Mouse (Mus musculus): Measurements from ENCODE around the gene Susd4. TPM values are rescaled to one million over a fixed set of nuclear protein-coding genes. Genes with fewer than 3 reads are reported as not detected.

Gene Susd4
- polyA plus RNA-seq, 1 experiment from 2014 or later: 22.1 TPM

GRCm38 (mm10) chr1:182792521-182793071 lies 28.9 kb downstream of the Susd4 start:
- Histone ChIP-seq H3K27me3 (no peaks in the 10 kb centered on the region), H3K9ac (no peak overlapping the region), H3K36me3 (ENCODE audit: poor library complexity, severe bottlenecking) (no peaks in the 10 kb centered on the region), H3K27ac (no peak overlapping the region), H3K9me3 (replicated peaks) (no peaks in the 10 kb centered on the region), H3K4me3 (no peak overlapping the region), H3K4me1 (peaks cover 15% of the 10 kb centered on the region), H3K4me2 (peak overlapping the region; percentile 22; the same call in 1 of the 2 replicates)
- 30% methylated on average over 16 of the region's 16 CpGs for WGBS
- 0 out of 2 replicates have a peak, but pooled peaks have one; percentile 22 for ATAC-seq

DNA sequence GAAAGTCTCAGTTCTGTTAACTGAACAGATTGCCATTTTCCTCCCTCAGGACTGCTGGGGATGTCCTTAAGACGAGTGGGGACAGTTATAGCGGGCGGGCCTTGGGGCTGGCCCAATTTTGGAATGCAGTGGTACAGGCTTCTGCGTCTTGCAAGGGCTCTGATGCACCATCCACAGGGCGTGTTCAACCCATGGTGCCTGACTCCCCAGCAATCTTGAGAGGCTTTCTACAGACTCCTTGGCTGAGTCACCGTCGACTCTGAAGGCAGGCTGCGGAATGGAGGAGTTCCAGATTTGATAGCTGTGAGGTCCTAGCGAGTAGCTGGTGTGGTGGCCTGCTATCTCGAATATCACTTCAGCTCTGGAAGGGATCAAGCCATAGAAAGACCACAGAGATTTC lies 30.6 kb downstream of the Susd4 start:
- Histone ChIP-seq H3K27ac (no peak overlapping the region), H3K9me3 (replicated peaks) (no peaks in the 10 kb centered on the region), H3K9ac (no peak overlapping the region), H3K4me2 (no peak overlapping the region), H3K27me3 (no peaks in the 10 kb centered on the region), H3K4me3 (no peak overlapping the region), H3K4me1 (peaks cover 17% of the 10 kb centered on the region), H3K36me3 (ENCODE audit: poor library complexity, severe bottlenecking) (no peaks in the 10 kb centered on the region)
- ATAC-seq: no peak
- WGBS: 91% methylated on average over 10 of the region's 10 CpGs

DNA sequence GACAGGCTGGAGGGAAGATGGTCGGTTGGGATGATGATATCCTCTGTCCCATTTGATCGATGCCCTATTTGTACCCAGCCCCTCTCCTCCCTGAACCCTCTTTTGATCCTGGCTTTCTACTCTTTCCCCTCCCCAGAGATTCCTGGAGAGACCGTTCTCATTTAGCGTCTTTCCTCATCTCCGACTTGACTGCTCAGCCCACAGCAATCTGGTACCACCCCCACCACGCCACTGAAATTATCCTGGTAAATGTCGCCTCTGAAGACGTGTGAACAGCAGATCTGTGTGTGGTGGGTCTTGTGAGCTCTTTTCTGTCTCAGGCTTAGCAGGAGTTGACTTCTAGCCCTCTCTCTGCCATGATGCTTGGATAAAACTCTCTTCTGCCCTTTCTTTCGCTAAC lies 31.0 kb downstream of the Susd4 start:
- Histone ChIP-seq H3K27ac (no peak overlapping the region), H3K4me1 (peaks cover 17% of the 10 kb centered on the region), H3K4me2 (no peak overlapping the region), H3K27me3 (no peaks in the 10 kb centered on the region), H3K36me3 (ENCODE audit: poor library complexity, severe bottlenecking) (no peaks in the 10 kb centered on the region), H3K4me3 (no peak overlapping the region), H3K9me3 (replicated peaks) (no peaks in the 10 kb centered on the region), H3K9ac (no peak overlapping the region)
- no peak for ATAC-seq
- 90% methylated on average over 9 of the region's 9 CpGs for WGBS

DNA sequence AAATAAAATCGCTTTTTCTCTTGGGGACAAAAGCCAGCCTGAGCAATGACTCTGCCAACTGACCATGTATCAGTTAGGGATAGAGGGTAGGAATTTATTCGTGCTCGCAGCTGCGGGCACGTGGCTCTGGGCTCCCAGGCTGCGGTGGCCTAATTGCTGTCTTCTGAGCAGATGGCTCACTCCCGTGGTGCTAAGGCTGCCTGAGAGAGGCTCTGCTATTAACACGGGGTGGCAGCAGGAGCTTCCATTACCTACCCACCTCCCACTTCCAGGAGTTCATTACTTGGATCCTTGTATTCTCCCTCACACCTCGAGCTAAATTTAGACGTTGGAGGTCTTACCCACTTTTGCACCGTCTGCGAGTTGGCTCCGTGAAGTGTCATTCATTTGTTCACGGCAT lies 33.4 kb downstream of the Susd4 start:
- Histone ChIP-seq H3K36me3 (ENCODE audit: poor library complexity, severe bottlenecking) (no peaks in the 10 kb centered on the region), H3K4me2 (no peak overlapping the region), H3K9me3 (replicated peaks) (no peaks in the 10 kb centered on the region), H3K4me3 (no peak overlapping the region), H3K9ac (no peak overlapping the region), H3K4me1 (peaks cover 16% of the 10 kb centered on the region), H3K27me3 (no peaks in the 10 kb centered on the region), H3K27ac (0 out of 2 replicates have a peak overlapping the region, but pooled peaks have one; percentile 4)
- WGBS: 66% methylated on average over 14 of the region's 14 CpGs
- ATAC-seq: peak; percentile 73

DNA sequence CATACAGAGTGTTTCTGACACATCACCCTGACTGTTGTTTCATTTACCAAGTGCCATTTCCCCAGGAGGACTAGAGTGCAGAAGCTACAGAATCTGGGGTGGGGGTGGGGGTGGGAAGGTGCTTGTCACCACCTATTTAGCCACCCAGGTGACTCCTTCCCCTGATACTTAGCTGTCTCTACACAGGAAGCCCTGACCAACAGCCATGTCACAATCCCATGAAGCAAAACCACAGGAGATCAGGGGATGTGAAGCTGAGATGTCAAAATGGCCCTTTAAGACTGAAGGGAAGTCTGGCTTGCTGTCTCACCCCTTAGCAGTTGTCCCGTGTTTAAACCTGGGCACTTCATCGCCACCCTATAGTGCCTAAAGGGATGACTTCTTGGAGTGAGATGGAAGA lies 37.9 kb downstream of the Susd4 start:
- Histone ChIP-seq H3K36me3 (ENCODE audit: poor library complexity, severe bottlenecking) (no peaks in the 10 kb centered on the region), H3K9me3 (replicated peaks) (no peaks in the 10 kb centered on the region), H3K27ac (no peak overlapping the region), H3K9ac (no peak overlapping the region), H3K4me1 (peaks cover 13% of the 10 kb centered on the region), H3K27me3 (no peaks in the 10 kb centered on the region), H3K4me2 (no peak overlapping the region), H3K4me3 (no peak overlapping the region)
- ATAC-seq: no peak
- 91% methylated on average over 2 of the region's 2 CpGs for WGBS

DNA sequence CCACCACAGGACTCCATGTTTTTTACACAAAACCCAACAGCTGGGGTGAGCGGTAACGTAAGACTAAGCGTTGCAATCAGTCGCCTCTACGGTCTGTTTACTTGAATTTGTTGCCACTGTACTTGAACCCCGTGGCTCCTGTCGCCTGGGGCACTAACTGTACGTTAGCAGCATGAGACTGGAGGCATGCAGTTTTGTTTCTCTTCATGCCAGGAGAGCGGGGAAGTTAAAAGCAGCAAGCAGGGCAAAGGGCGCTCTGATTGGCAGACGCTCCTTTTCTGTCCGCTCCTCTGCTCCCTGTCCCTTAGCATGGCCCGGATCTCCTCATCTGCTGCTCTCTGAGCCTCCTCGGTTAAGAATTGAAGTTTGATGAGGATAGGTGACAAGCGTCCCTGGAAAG lies 39.2 kb downstream of the Susd4 start:
- H3K4me1 ChIP-seq: peaks cover 4% of the 10 kb centered on the region; the same call in 1 of the 2 replicates
- no peaks in the 10 kb centered on the region for H3K9me3 ChIP-seq (replicated peaks)
- H3K27ac ChIP-seq: no peak overlapping the region
- no peak for ATAC-seq
- 76% methylated on average over 15 of the region's 15 CpGs for WGBS
- H3K4me3 ChIP-seq: no peak overlapping the region
- H3K36me3 ChIP-seq (ENCODE audit: poor library complexity, severe bottlenecking): no peaks in the 10 kb centered on the region
- no peak overlapping the region for H3K4me2 ChIP-seq
- H3K27me3 ChIP-seq: no peaks in the 10 kb centered on the region
- no peak overlapping the region for H3K9ac ChIP-seq

- H3K27me3 ChIP-seq: no peaks in the 10 kb centered on the region
- WGBS: 71% methylated on average over 7 of the region's 7 CpGs
- ATAC-seq: no peak
- no peak overlapping the region for H3K9ac ChIP-seq
- no peak overlapping the region for H3K27ac ChIP-seq
- H3K4me1 ChIP-seq: peaks cover 17% of the 10 kb centered on the region
- H3K4me2 ChIP-seq: no peak overlapping the region
- no peak overlapping the region for H3K4me3 ChIP-seq
- no peaks in the 10 kb centered on the region for H3K9me3 ChIP-seq (replicated peaks)
- H3K36me3 ChIP-seq (ENCODE audit: poor library complexity, severe bottlenecking): no peaks in the 10 kb centered on the region
Observed at GRCm38 (mm10) chr1:182813991-182814390, 50.3 kb downstream of the Susd4 start.

GRCm38 (mm10) chr1:182814566-182814965 lies 50.9 kb downstream of the Susd4 start:
- Histone ChIP-seq H3K4me1 (peaks cover 17% of the 10 kb centered on the region), H3K27ac (no peak overlapping the region), H3K4me3 (no peak overlapping the region), H3K27me3 (no peaks in the 10 kb centered on the region), H3K9me3 (replicated peaks) (no peaks in the 10 kb centered on the region), H3K9ac (no peak overlapping the region), H3K4me2 (no peak overlapping the region), H3K36me3 (ENCODE audit: poor library complexity, severe bottlenecking) (no peaks in the 10 kb centered on the region)
- WGBS: 92% methylated on average over 6 of the region's 6 CpGs
- ATAC-seq: no peak

DNA sequence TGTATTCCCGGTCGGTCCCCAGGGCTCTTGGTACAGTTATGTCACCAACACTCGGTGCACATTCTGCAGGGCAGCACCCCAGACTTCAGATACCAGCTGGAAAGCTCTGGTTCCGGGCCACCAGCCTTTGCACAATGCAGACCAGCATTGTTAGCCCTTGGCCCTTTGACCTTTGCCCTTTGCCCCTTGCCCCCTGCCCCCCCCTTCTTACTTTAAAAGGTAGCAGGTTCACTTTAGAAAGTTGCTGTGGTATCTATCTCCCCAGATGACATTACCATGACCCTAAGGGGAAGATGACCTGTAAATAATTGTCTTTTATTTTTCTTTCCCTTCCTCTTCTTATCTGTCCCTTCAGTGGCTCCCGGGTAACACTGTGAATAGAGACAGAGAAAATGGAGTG lies 53.4 kb downstream of the Susd4 start:
- Histone ChIP-seq H3K9ac (no peak overlapping the region), H3K4me1 (peaks cover 17% of the 10 kb centered on the region), H3K4me3 (no peak overlapping the region), H3K27ac (no peak overlapping the region), H3K36me3 (ENCODE audit: poor library complexity, severe bottlenecking) (no peaks in the 10 kb centered on the region), H3K4me2 (no peak overlapping the region), H3K9me3 (replicated peaks) (no peaks in the 10 kb centered on the region), H3K27me3 (no peaks in the 10 kb centered on the region)
- 61% methylated on average over 5 of the region's 5 CpGs for WGBS
- no peak for ATAC-seq

GRCm38 (mm10) chr1:182817624-182818023 lies 54.0 kb downstream of the Susd4 start:
- ATAC-seq: no peak
- 18% methylated on average over 6 of the region's 6 CpGs for WGBS
- Histone ChIP-seq H3K36me3 (ENCODE audit: poor library complexity, severe bottlenecking) (no peaks in the 10 kb centered on the region), H3K9me3 (replicated peaks) (no peaks in the 10 kb centered on the region), H3K4me1 (peaks cover 17% of the 10 kb centered on the region), H3K27me3 (no peaks in the 10 kb centered on the region), H3K27ac (peak overlapping the region; percentile 36; the same call in 1 of the 2 replicates), H3K4me2 (no peak overlapping the region), H3K9ac (no peak overlapping the region), H3K4me3 (no peak overlapping the region)

DNA sequence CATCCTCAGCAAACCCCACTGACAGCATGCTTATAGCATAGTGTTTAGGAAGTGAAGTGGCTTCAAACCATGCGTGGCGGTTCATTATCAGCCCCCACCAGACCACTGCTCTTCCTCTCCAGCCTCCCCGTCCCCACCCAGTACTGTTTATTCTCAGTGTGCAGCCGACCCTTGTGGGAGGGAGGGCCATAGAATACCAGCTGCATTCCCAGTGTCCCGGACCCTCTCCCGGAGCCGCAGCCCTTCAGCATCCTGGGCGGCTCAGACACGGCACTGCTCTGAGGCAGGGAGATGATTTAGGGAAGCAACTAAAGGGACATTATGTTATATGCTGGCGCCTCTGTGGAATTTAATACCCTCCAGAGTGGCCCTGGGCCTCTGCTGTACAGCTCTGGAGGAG lies 55.3 kb downstream of the Susd4 start:
- H3K4me3 ChIP-seq: no peak overlapping the region
- peaks cover 17% of the 10 kb centered on the region for H3K4me1 ChIP-seq
- 62% methylated on average over 10 of the region's 10 CpGs for WGBS
- no peak overlapping the region for H3K9ac ChIP-seq
- H3K9me3 ChIP-seq (replicated peaks): no peaks in the 10 kb centered on the region
- H3K4me2 ChIP-seq: no peak overlapping the region
- H3K27me3 ChIP-seq: no peaks in the 10 kb centered on the region
- no peaks in the 10 kb centered on the region for H3K36me3 ChIP-seq (ENCODE audit: poor library complexity, severe bottlenecking)
- H3K27ac ChIP-seq: no peak overlapping the region
- ATAC-seq: no peak

DNA sequence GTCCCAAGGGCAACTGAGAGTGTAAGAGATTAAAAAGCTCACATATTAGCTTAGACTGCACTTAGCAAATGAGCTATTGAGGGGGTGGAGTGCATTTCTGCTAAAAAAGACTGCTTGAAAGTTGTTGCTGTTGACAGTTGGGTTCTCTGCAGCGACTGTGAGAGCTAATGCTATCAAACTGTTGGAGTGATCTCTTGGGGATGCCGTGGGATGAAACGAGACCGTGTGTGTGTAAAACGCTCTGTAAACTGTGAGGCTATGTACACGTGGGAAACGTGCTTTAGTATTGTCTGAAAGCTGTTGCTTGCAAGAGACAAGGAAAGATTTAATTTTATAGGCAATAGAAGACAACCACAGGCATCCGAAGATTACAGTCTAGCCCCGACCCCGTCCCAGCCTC lies 59.1 kb downstream of the Susd4 start:
- Histone ChIP-seq H3K4me2 (no peak overlapping the region), H3K27ac (no peak overlapping the region), H3K36me3 (ENCODE audit: poor library complexity, severe bottlenecking) (no peaks in the 10 kb centered on the region), H3K9ac (no peak overlapping the region), H3K4me1 (peaks cover 17% of the 10 kb centered on the region), H3K4me3 (no peak overlapping the region), H3K9me3 (replicated peaks) (no peaks in the 10 kb centered on the region), H3K27me3 (no peaks in the 10 kb centered on the region)
- ATAC-seq: no peak
- 85% methylated on average over 10 of the region's 10 CpGs for WGBS

DNA sequence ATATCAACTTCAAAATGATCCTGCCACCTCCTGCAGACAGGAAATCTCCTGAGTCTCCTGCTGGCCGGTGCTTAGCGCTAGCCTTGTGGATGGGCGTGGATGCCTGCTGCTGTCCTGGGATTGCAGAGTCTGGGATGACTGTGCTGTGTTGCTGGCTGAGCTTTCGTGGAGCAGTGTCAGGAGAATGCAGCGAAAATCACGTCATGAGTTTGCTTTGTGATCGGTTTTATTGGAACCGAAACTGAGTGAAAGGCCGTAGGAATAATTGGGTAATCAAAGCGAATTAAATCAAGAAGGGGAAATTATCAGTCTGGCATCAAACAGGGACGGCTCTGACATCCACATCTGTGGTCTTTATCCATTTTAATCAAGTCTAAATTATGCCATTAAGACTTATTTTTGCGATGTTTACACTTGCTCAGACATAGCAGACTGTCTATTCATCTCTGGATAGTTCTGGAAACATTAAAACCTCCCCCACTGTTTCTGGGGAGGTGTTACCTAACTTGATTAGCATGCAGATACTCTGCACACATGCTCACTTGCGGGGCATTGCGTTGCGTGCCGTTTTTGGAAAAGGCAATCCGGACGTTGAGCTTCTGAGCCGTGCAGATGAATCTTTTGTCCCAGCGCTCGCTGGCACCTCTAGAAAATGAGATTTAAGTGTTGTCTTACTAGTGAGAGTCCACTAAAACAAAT lies 60.2 kb downstream of the Susd4 start:
- Histone ChIP-seq H3K9me3 (replicated peaks) (no peaks in the 10 kb centered on the region), H3K27me3 (no peaks in the 10 kb centered on the region), H3K36me3 (ENCODE audit: poor library complexity, severe bottlenecking) (no peaks in the 10 kb centered on the region), H3K4me1 (peaks cover 12% of the 10 kb centered on the region), H3K27ac (peak overlapping the region; percentile 28; the same call in 1 of the 2 replicates), H3K9ac (no peak overlapping the region), H3K4me3 (no peak overlapping the region), H3K4me2 (peak overlapping the region; percentile 46)
- 39% methylated on average over 21 of the region's 21 CpGs for WGBS
- ATAC-seq: peak; percentile 86

Data from forebrain, embryonic 13.5 days (tissue).